Mouse (Mus musculus): ENCODE measurements at regions not wholly inside any gene's neighbourhood (a gene's known extent, or its start where the extent isn't known, plus 50 kb on each side); places are given as distances from the start of the nearest gene placed in this dataset.

DNA sequence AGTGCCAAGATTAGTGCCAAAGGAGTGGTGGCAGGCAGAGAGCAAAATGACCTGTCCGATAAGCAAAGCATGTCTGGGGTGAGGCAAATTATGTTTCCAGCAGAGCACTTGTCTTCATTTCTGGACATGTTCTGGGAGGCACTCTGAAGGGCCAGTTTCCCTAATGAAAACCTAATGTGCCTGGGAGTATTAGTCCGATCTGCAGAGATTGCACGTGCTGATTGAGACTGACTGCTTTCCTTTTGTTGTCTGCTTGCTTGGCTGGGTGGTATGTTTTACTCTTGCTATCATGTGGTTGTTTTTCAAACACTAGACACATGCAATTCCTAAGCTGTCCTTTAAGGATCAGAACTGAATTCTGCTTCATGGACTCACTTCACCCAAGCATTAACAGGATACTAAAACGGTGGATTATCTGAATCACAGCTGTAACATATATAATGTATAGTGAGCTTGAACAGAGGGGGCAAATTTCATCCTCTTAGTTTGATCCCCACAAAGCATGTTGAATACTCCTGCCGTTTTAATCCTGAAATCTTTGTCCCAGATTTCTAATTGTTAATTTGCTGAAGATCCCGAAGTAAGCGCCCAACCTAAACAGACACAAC lies 1589.8 kb downstream of the 4930444P10Rik start:
- no peak overlapping the region for H3K27ac ChIP-seq (ENCODE audit: low read depth, low read length)
- 13% methylated on average over 7 of the region's 7 CpGs for WGBS
- H3K9me3 ChIP-seq (replicated peaks; ENCODE audit: control insufficient read depth, low read length) = no peaks in the 10 kb centered on the region
- no peak overlapping the region for H3K9ac ChIP-seq (ENCODE audit: low read length)
- peaks cover 29% of the 10 kb centered on the region for H3K27me3 ChIP-seq (replicated peaks; ENCODE audit: control insufficient read depth, insufficient read depth, low read length)
- H3K4me3 ChIP-seq (ENCODE audit: low read depth, low read length) = no peak overlapping the region
- H3K36me3 ChIP-seq (ENCODE audit: control insufficient read depth, insufficient read depth, low read length) = no peaks in the 10 kb centered on the region
- DNase-seq (ENCODE audit: low spot score) (no peak), ATAC-seq (no peak)
- H3K4me2 ChIP-seq (ENCODE audit: low read length) = no peak overlapping the region
- H3K4me1 ChIP-seq (ENCODE audit: control insufficient read depth, insufficient read depth, low read length) = no peaks in the 10 kb centered on the region; the same call in 1 of the 2 replicates

DNA sequence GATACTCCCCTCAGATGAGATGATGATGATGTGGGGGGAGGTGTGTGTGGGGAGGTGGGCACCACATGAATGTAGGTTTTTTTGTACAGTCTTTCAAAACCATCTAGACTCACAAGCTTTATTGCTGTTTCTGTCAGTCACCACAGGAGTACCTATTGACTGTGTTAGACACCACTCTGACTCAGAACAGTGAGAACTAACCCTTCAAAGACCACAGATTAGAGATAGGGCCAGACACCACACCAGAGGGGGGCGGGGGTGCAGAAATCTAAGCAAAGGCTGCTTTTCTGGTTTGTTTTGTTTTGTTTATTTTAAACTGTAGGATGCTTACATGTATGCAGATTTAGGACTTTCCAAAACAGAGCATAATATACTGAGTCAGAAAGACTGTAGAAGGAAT lies 1594.0 kb downstream of the 4930444P10Rik start:
- no peak overlapping the region for H3K4me2 ChIP-seq (ENCODE audit: low read length)
- no peak for ATAC-seq
- H3K27me3 ChIP-seq (replicated peaks; ENCODE audit: control insufficient read depth, insufficient read depth, low read length) = peaks cover 10% of the 10 kb centered on the region; the same call in 1 of the 2 replicates
- no peak for DNase-seq (ENCODE audit: low spot score)
- no peak overlapping the region for H3K9ac ChIP-seq (ENCODE audit: low read length)
- H3K4me1 ChIP-seq (ENCODE audit: control insufficient read depth, insufficient read depth, low read length) = no peaks in the 10 kb centered on the region
- H3K4me3 ChIP-seq (ENCODE audit: low read depth, low read length) = no peak overlapping the region
- H3K36me3 ChIP-seq (ENCODE audit: control insufficient read depth, insufficient read depth, low read length) = no peaks in the 10 kb centered on the region
- 80% methylated on average over 1 of the region's 1 CpGs for WGBS
- no peak overlapping the region for H3K27ac ChIP-seq (ENCODE audit: low read depth, low read length)
- H3K9me3 ChIP-seq (replicated peaks; ENCODE audit: control insufficient read depth, low read length) = no peaks in the 10 kb centered on the region

DNA sequence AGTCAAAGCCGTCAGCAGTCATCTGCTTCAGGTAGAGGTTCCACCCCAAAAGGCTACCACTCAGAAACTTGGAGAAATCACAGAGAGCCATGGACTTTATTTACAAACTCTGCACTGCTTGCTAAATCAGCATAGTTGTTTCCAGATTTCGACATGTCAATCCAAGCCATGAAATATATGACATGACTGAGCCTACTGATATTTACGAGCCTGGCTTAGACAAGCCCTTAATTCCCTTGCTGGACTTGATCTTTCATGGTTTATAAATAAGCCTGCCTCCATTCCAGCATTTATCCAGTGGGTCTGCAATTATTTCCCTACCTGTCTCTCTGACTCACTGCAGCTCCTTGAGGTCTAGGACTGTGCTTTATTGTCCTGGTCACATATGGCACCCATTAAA lies 1603.1 kb downstream of the 4930444P10Rik start:
- Histone ChIP-seq H3K4me1 (ENCODE audit: control insufficient read depth, insufficient read depth, low read length) (no peaks in the 10 kb centered on the region), H3K9me3 (replicated peaks; ENCODE audit: control insufficient read depth, low read length) (no peaks in the 10 kb centered on the region), H3K9ac (ENCODE audit: low read length) (no peak overlapping the region), H3K4me3 (ENCODE audit: low read depth, low read length) (no peak overlapping the region), H3K27ac (ENCODE audit: low read depth, low read length) (no peak overlapping the region), H3K4me2 (ENCODE audit: low read length) (no peak overlapping the region), H3K27me3 (replicated peaks; ENCODE audit: control insufficient read depth, insufficient read depth, low read length) (no peaks in the 10 kb centered on the region), H3K36me3 (ENCODE audit: control insufficient read depth, insufficient read depth, low read length) (no peaks in the 10 kb centered on the region)
- DNase-seq (ENCODE audit: low spot score) (no peak), ATAC-seq (no peak)
- WGBS = 84% methylated on average over 3 of the region's 3 CpGs

DNA sequence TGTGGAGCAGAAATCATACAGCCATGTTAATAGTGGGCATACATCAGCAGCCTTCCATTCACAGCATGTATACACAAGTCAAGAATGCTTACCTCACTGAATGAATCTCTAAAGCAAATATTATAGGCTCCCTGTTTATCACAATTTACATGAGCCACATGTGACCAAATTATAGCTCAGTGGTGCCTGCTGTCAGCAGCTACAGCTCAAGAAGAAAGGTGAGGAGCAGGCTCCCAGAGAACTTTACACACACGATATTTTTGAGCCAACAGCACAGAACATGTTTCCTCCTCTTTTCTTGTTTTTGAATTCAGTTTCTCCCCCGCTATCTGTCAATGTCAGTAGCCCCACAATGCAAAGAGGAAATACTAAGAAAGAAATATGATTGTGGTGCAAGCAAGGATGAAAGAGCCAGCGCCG lies 1605.4 kb downstream of the 4930444P10Rik start:
- Histone ChIP-seq H3K4me2 (ENCODE audit: low read length) (no peak overlapping the region), H3K9me3 (replicated peaks; ENCODE audit: control insufficient read depth, low read length) (no peaks in the 10 kb centered on the region), H3K4me1 (ENCODE audit: control insufficient read depth, insufficient read depth, low read length) (no peaks in the 10 kb centered on the region), H3K9ac (ENCODE audit: low read length) (no peak overlapping the region), H3K27ac (ENCODE audit: low read depth, low read length) (no peak overlapping the region), H3K27me3 (replicated peaks; ENCODE audit: control insufficient read depth, insufficient read depth, low read length) (no peaks in the 10 kb centered on the region), H3K36me3 (ENCODE audit: control insufficient read depth, insufficient read depth, low read length) (no peaks in the 10 kb centered on the region), H3K4me3 (ENCODE audit: low read depth, low read length) (no peak overlapping the region)
- 69% methylated on average over 4 of the region's 4 CpGs for WGBS
- DNase-seq (ENCODE audit: low spot score) = no peak
- no peak for ATAC-seq

GRCm38 (mm10) chr1:14485746-14486145 lies 1607.4 kb downstream of the 4930444P10Rik start:
- no peaks in the 10 kb centered on the region for H3K4me1 ChIP-seq (ENCODE audit: control insufficient read depth, insufficient read depth, low read length)
- no peaks in the 10 kb centered on the region for H3K36me3 ChIP-seq (ENCODE audit: control insufficient read depth, insufficient read depth, low read length)
- H3K4me2 ChIP-seq (ENCODE audit: low read length) = no peak overlapping the region
- no peaks in the 10 kb centered on the region for H3K9me3 ChIP-seq (replicated peaks; ENCODE audit: control insufficient read depth, low read length)
- no peaks in the 10 kb centered on the region for H3K27me3 ChIP-seq (replicated peaks; ENCODE audit: control insufficient read depth, insufficient read depth, low read length)
- no peak overlapping the region for H3K4me3 ChIP-seq (ENCODE audit: low read depth, low read length)
- 46% methylated on average over 2 of the region's 2 CpGs for WGBS
- no peak overlapping the region for H3K27ac ChIP-seq (ENCODE audit: low read depth, low read length)
- ATAC-seq (no peak), DNase-seq (ENCODE audit: low spot score) (no peak)
- no peak overlapping the region for H3K9ac ChIP-seq (ENCODE audit: low read length)

DNA sequence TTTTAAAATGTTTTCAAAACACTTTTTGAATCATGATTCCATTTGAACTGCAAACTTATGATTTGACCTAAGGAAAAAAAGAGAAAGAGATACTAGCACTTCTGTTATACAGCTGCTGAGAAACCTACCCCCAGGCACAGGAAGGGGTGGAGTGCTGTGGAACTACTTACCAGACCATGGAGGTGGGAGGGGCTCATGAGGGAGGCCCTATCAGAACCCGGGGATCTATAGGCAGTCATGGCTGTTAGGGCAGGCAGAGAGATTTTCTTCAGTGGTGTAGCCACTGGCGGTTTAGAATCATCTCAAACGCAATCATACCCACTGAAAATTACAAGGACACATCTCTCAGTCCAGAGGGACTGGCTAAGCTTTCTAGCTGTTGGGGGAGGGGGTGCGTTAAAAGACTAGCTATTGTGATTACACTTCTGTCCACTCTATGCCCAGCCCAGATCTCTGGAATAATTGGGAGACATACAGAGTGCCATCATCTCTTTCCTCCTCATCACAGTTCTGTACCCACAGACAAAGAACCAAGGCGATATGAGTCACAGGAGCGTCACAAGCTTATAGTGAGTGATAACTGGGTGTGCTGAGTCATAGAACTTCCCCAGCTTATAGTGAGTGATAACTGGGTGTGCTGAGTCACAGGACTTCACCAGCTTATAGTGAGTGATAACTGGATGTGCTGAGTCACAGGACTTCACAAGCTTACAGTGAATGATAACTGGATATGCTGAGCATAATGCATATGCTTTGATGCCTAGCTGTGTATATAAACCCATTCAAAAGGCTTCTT lies 1608.8 kb downstream of the 4930444P10Rik start:
- no peak for DNase-seq (ENCODE audit: low spot score)

GRCm38 (mm10) chr1:14472294-14472693 lies 1620.8 kb downstream of the 4930444P10Rik start:
- Histone ChIP-seq H3K4me2 (ENCODE audit: low read length) (no peak overlapping the region), H3K4me3 (ENCODE audit: low read depth, low read length) (no peak overlapping the region), H3K9ac (ENCODE audit: low read length) (no peak overlapping the region), H3K36me3 (ENCODE audit: control insufficient read depth, insufficient read depth, low read length) (no peaks in the 10 kb centered on the region), H3K27me3 (replicated peaks; ENCODE audit: control insufficient read depth, insufficient read depth, low read length) (no peaks in the 10 kb centered on the region), H3K9me3 (replicated peaks; ENCODE audit: control insufficient read depth, low read length) (no peaks in the 10 kb centered on the region), H3K4me1 (ENCODE audit: control insufficient read depth, insufficient read depth, low read length) (0 out of 2 replicates have a peak, but pooled peaks cover 4% of the 10 kb centered on the region), H3K27ac (ENCODE audit: low read depth, low read length) (no peak overlapping the region)
- ATAC-seq (no peak; the same call in 1 of the 2 replicates), DNase-seq (ENCODE audit: low spot score) (peak; percentile 28)
- 4% methylated on average over 3 of the region's 3 CpGs for WGBS

More for the DNA sequence above, 1608.8 kb downstream of the 4930444P10Rik start:
- Histone ChIP-seq H3K4me2 (ENCODE audit: low read length) (no peak overlapping the region), H3K27ac (ENCODE audit: low read depth, low read length) (no peak overlapping the region), H3K36me3 (ENCODE audit: control insufficient read depth, insufficient read depth, low read length) (no peaks in the 10 kb centered on the region), H3K27me3 (replicated peaks; ENCODE audit: control insufficient read depth, insufficient read depth, low read length) (no peaks in the 10 kb centered on the region), H3K4me1 (ENCODE audit: control insufficient read depth, insufficient read depth, low read length) (no peaks in the 10 kb centered on the region), H3K9me3 (replicated peaks; ENCODE audit: control insufficient read depth, low read length) (no peaks in the 10 kb centered on the region), H3K4me3 (ENCODE audit: low read depth, low read length) (no peak overlapping the region), H3K9ac (ENCODE audit: low read length) (no peak overlapping the region)
- no peak for ATAC-seq
- WGBS = 87% methylated on average over 6 of the region's 6 CpGs

DNA sequence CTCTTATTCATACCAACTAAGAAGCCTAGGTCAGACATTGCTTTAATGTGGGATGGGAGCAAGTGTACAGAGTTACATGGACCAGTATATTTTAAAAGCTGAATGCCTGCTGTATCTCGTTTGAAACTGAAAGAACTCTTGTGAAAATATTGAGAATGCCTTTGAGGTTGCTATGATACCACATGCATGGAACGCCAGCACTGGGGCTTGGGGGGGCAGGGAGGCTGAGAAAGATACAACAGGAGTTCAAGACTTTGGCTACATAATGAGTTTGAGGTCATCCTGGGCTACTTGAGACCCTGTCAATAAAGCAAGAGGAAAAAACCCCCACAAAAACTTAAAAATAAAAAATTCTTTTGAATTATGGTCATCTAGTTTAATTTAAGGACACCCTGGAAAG lies 1621.6 kb downstream of the 4930444P10Rik start:
- 0 out of 2 replicates have a peak, but pooled peaks cover 4% of the 10 kb centered on the region for H3K4me1 ChIP-seq (ENCODE audit: control insufficient read depth, insufficient read depth, low read length)
- no peak overlapping the region for H3K9ac ChIP-seq (ENCODE audit: low read length)
- no peak for DNase-seq (ENCODE audit: low spot score)
- no peak overlapping the region for H3K4me3 ChIP-seq (ENCODE audit: low read depth, low read length)
- ATAC-seq = no peak
- 13% methylated on average over 2 of the region's 2 CpGs for WGBS
- H3K27me3 ChIP-seq (replicated peaks; ENCODE audit: control insufficient read depth, insufficient read depth, low read length) = no peaks in the 10 kb centered on the region
- no peaks in the 10 kb centered on the region for H3K36me3 ChIP-seq (ENCODE audit: control insufficient read depth, insufficient read depth, low read length)
- H3K4me2 ChIP-seq (ENCODE audit: low read length) = no peak overlapping the region
- H3K9me3 ChIP-seq (replicated peaks; ENCODE audit: control insufficient read depth, low read length) = no peaks in the 10 kb centered on the region
- H3K27ac ChIP-seq (ENCODE audit: low read depth, low read length) = no peak overlapping the region

Data from forebrain, embryonic 14.5 days (tissue).